Mouse (Mus musculus) G1E (cell line): Measurements from ENCODE around the gene Olfr524.

Source experiments
- CTCF ChIP-seq: IDR thresholded peaks from 2 replicates; pipeline ENCODE4 v1.5.1; 2012; ENCODE audit warnings: low read depth, low read length, inconsistent platforms, mixed read lengths
- GATA1 ChIP-seq: IDR thresholded peaks from 2 replicates; pipeline ENCODE4 v1.6.1; 2012; ENCODE audit warnings: borderline replicate concordance, low read length, inconsistent platforms, mixed read lengths
- GATA2 ChIP-seq: IDR thresholded peaks from 2 replicates; pipeline ENCODE4 v1.6.1; 2012; ENCODE audit warnings: low read depth, low read length, inconsistent platforms, borderline replicate concordance
- POLR2AphosphoS5 ChIP-seq: IDR thresholded peaks from 2 replicates; pipeline ENCODE4 v1.6.1; 2012; ENCODE audit warnings: low read depth, low read length, inconsistent platforms; ENCODE audit not compliant: insufficient replicate concordance
- TAL1 ChIP-seq: conservative IDR thresholded peaks from 2 replicates; pipeline ENCODE4 v1.6.1; 2012; ENCODE audit warnings: low read depth, low read length, inconsistent platforms, mixed read lengths

DNA sequence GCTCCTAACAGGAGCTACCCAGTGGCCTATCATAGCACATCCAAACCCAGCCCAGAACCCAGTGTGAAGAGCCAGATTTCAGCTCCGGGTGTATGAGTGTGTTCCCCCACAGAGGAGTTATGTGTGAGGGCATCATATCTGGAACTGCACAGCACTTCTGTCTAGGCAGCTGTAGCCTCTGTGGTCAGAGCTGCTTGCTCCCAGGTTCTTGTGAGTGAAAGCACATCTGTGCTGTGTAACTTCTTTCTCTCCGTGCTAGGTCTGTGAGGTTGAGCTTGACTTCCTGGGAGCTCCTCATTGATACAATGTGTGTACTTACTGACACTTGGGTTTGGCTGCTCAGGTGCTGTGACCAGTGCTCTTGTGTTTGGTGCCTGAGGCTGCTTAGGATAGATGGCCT is 12.9 kb downstream of the Olfr524 start:
- TF ChIP-seq CTCF (no peak), GATA1 (no peak), GATA2 (no peak), TAL1 (no peak), POLR2AphosphoS5 (no peak)
